Mouse (Mus musculus): Measurements from ENCODE around the gene Zfp385b.

DNA sequence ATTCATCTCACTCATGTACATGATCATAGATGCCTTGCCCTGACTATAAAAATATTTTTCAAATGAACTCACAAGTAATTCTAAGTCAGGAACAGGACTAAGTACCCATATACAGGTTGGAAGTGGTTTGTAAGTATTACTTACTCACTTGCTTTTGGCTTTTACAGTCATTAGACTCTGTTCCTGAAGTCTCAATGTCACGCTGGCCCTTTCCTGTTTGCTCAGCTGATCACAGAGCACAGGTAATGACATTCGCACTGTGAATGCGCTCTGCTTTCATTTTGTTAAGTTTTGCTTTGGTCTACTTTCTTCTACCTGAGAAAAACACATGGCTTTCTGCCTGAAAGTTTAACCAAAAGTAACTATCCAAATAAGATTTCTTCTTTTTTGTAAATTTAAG lies 282.9 kb downstream of the Zfp385b start:
- TF ChIP-seq CTCF (IDR thresholded peaks at IDR 0.05; ENCODE audit: borderline replicate concordance, insufficient read depth, low read depth, low read length): no peak
- no peak for TF ChIP-seq POLR2A (IDR thresholded peaks at IDR 0.05; ENCODE audit: borderline replicate concordance, insufficient read depth, low read length)

All from cerebellum, adult 2 months (tissue).